Mouse (Mus musculus): ENCODE measurements at regions not wholly inside any gene's neighbourhood (a gene's known extent, or its start where the extent isn't known, plus 50 kb on each side); places are given as distances from the start of the nearest gene placed in this dataset.

DNA sequence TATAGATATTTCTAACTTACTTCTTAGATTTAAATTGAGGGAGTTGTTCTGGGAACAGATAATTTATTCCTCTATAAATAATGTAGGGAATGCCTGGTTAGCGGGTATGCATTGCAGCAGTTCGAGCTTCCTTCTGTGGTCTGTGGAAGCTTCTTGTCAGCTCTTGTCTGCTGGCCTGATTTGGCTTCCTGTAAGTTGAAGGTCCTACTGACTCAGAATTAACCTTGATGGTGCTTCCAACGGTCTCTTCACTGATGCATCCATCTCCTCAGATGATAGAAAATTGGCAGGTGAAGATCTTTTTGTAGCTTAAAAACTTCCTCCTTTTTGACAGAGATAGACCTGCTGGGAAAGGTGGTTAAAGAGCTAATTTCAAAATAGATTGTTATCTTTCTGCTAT is 203.2 kb upstream of the Gnpda2 start:
- Histone ChIP-seq H3K27ac (replicated peaks; ENCODE audit: low read depth, low read length) (no peak overlapping the region), H3K4me3 (replicated peaks; ENCODE audit: low read length) (no peak overlapping the region), H3K4me2 (replicated peaks; ENCODE audit: low read depth, low read length, severe bottlenecking) (no peak overlapping the region), H3K27me3 (ENCODE audit: control insufficient read depth, insufficient read depth, low read length) (no peaks in the 10 kb centered on the region), H3K4me1 (ENCODE audit: control insufficient read depth, insufficient read depth, low read length) (no peaks in the 10 kb centered on the region), H3K36me3 (ENCODE audit: control insufficient read depth, insufficient read depth, low read length) (no peaks in the 10 kb centered on the region), H3K9me3 (ENCODE audit: control insufficient read depth, low read length) (no peaks in the 10 kb centered on the region), H3K9ac (ENCODE audit: low read depth, low read length, severe bottlenecking) (no peak overlapping the region)
- no peak for TF ChIP-seq POLR2A (IDR thresholded peaks at IDR 0.05; ENCODE audit: borderline replicate concordance, extremely low read depth, insufficient read depth, insufficient read length)
- DNase-seq (ENCODE audit: low spot score) (no peak), ATAC-seq (ENCODE audit: low FRiP score, low read depth) (no peak)
- 79% methylated on average over 3 of the region's 3 CpGs for WGBS

DNA sequence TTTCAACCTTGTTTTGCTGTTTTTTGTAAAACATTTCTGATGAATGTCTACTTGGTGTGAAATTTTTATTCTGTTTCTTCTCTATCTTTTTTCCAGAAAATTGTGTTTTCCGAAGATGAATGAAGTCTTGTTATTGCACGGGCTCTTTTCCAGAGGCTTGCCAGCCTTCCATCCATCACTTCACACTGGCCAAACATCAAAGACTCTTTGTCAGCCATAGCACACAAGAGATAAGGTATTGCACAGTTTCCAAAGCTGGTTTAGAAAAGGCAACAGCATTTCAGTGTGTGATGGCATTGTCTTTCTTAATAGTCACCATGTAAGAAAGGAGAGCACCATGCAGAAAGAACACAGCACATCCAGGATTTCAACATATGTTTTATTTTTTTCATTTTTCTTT is 202.5 kb upstream of the Gnpda2 start:
- 64% methylated on average over 2 of the region's 2 CpGs for WGBS
- Histone ChIP-seq H3K27ac (replicated peaks; ENCODE audit: low read depth, low read length) (no peak overlapping the region), H3K9ac (ENCODE audit: low read depth, low read length, severe bottlenecking) (no peak overlapping the region), H3K4me1 (ENCODE audit: control insufficient read depth, insufficient read depth, low read length) (no peaks in the 10 kb centered on the region), H3K36me3 (ENCODE audit: control insufficient read depth, insufficient read depth, low read length) (no peaks in the 10 kb centered on the region), H3K4me2 (replicated peaks; ENCODE audit: low read depth, low read length, severe bottlenecking) (no peak overlapping the region), H3K27me3 (ENCODE audit: control insufficient read depth, insufficient read depth, low read length) (no peaks in the 10 kb centered on the region), H3K4me3 (replicated peaks; ENCODE audit: low read length) (no peak overlapping the region), H3K9me3 (ENCODE audit: control insufficient read depth, low read length) (no peaks in the 10 kb centered on the region)
- ATAC-seq (ENCODE audit: low FRiP score, low read depth) (no peak), DNase-seq (ENCODE audit: low spot score) (no peak)
- no peak for TF ChIP-seq POLR2A (IDR thresholded peaks at IDR 0.05; ENCODE audit: borderline replicate concordance, extremely low read depth, insufficient read depth, insufficient read length)

DNA sequence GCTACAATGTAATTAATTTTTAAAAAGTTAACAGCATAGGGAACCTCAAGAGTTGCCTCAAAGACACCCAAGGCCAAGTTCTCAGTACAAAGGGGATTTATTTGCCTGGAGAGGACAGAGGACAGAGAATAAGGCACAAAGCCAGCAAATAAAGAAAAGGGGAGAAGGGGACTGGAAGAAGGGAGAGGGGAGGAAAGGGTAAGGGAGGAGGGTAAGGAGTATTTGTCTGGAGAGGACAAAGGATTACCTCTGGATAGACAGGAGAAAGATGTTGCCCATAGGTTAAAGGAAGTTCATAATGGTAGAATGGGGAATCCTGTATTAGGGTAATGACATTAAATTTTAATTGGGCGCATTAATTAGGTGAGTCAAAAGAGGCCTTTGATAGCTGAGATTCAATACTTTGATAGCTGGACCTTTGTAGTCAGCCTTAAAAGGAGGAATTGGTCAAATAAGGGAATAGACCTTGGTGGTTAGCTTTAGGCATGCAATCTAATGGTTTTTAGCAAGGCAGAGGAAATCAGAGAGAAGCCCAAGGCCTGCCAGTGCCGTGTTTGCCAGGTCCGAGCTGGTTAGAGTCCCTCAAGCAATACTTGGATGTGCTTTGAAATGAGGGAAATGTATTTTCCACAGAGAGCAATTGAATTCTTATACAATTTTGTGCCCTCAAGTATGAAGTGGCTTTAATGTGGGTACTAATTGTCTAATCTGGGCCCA is 164.8 kb upstream of the Gnpda2 start:
- Histone ChIP-seq H3K36me3 (ENCODE audit: control insufficient read depth, insufficient read depth, low read length) (no peaks in the 10 kb centered on the region), H3K4me3 (replicated peaks; ENCODE audit: low read length) (no peak overlapping the region), H3K27ac (replicated peaks; ENCODE audit: low read depth, low read length) (no peak overlapping the region), H3K27me3 (ENCODE audit: control insufficient read depth, insufficient read depth, low read length) (no peaks in the 10 kb centered on the region), H3K4me1 (ENCODE audit: control insufficient read depth, insufficient read depth, low read length) (no peaks in the 10 kb centered on the region), H3K9ac (ENCODE audit: low read depth, low read length, severe bottlenecking) (no peak overlapping the region), H3K4me2 (replicated peaks; ENCODE audit: low read depth, low read length, severe bottlenecking) (no peak overlapping the region), H3K9me3 (ENCODE audit: control insufficient read depth, low read length) (no peaks in the 10 kb centered on the region)
- DNase-seq (ENCODE audit: low spot score) (no peak), ATAC-seq (ENCODE audit: low FRiP score, low read depth) (no peak)
- 76% methylated on average over 3 of the region's 3 CpGs for WGBS
- no peak for TF ChIP-seq POLR2A (IDR thresholded peaks at IDR 0.05; ENCODE audit: borderline replicate concordance, extremely low read depth, insufficient read depth, insufficient read length)

DNA sequence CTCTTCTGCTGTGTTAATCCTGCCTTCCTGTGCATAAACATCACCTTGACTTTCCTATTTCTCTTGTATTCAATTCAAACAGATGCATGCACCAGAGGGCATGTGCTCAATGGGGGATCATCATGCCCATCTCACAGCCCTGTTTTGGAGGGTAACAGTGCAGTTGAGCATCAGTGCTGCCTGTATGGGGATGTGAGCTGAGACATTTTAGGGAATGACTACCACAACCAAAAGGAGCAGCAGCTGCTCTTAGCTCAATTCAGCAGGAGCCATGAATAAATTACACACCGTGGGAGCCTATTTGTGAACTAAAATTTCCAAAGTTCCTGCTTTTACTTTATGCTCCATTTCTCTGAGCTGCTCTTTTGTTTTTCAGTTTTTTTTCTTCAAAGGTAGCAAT is 164.2 kb upstream of the Gnpda2 start:
- H3K36me3 ChIP-seq (ENCODE audit: control insufficient read depth, insufficient read depth, low read length) = no peaks in the 10 kb centered on the region
- H3K27ac ChIP-seq (replicated peaks; ENCODE audit: low read depth, low read length) = no peak overlapping the region
- no peaks in the 10 kb centered on the region for H3K4me1 ChIP-seq (ENCODE audit: control insufficient read depth, insufficient read depth, low read length)
- no peak for TF ChIP-seq POLR2A (IDR thresholded peaks at IDR 0.05; ENCODE audit: borderline replicate concordance, extremely low read depth, insufficient read depth, insufficient read length)
- WGBS = 65% methylated on average over 1 of the region's 1 CpGs
- H3K27me3 ChIP-seq (ENCODE audit: control insufficient read depth, insufficient read depth, low read length) = no peaks in the 10 kb centered on the region
- no peaks in the 10 kb centered on the region for H3K9me3 ChIP-seq (ENCODE audit: control insufficient read depth, low read length)
- H3K9ac ChIP-seq (ENCODE audit: low read depth, low read length, severe bottlenecking) = no peak overlapping the region
- no peak overlapping the region for H3K4me3 ChIP-seq (replicated peaks; ENCODE audit: low read length)
- ATAC-seq (ENCODE audit: low FRiP score, low read depth) (no peak), DNase-seq (ENCODE audit: low spot score) (no peak)
- H3K4me2 ChIP-seq (replicated peaks; ENCODE audit: low read depth, low read length, severe bottlenecking) = no peak overlapping the region

DNA sequence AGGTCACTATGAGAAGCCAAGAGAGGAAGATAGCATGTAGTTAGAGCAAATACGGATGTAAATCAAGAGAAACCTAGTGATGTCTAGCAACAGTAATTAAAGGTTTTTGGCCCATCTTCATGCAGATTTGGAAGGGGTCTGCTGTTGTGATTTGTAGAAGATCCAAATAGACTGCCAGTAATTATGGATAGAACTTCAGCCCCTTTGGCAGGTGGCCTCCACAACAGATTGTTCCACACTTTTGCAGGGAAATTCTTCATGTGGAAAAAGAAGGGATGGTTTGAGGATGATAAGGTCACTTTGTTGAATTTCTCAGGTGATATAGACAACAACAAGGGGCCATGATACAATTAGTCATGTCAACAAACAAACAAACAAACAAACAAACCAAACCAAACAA is 148.4 kb upstream of the Gnpda2 start:
- no peaks in the 10 kb centered on the region for H3K27me3 ChIP-seq (ENCODE audit: control insufficient read depth, insufficient read depth, low read length)
- H3K4me2 ChIP-seq (replicated peaks; ENCODE audit: low read depth, low read length, severe bottlenecking) = no peak overlapping the region
- no peaks in the 10 kb centered on the region for H3K36me3 ChIP-seq (ENCODE audit: control insufficient read depth, insufficient read depth, low read length)
- H3K4me3 ChIP-seq (replicated peaks; ENCODE audit: low read length) = no peak overlapping the region
- no peak for TF ChIP-seq POLR2A (IDR thresholded peaks at IDR 0.05; ENCODE audit: borderline replicate concordance, extremely low read depth, insufficient read depth, insufficient read length)
- ATAC-seq (ENCODE audit: low FRiP score, low read depth) (no peak), DNase-seq (ENCODE audit: low spot score) (no peak)
- H3K9me3 ChIP-seq (ENCODE audit: control insufficient read depth, low read length) = no peaks in the 10 kb centered on the region
- 94% methylated on average over 1 of the region's 1 CpGs for WGBS
- no peak overlapping the region for H3K9ac ChIP-seq (ENCODE audit: low read depth, low read length, severe bottlenecking)
- no peak overlapping the region for H3K27ac ChIP-seq (replicated peaks; ENCODE audit: low read depth, low read length)
- no peaks in the 10 kb centered on the region for H3K4me1 ChIP-seq (ENCODE audit: control insufficient read depth, insufficient read depth, low read length)
